In the genomic region with DNA sequence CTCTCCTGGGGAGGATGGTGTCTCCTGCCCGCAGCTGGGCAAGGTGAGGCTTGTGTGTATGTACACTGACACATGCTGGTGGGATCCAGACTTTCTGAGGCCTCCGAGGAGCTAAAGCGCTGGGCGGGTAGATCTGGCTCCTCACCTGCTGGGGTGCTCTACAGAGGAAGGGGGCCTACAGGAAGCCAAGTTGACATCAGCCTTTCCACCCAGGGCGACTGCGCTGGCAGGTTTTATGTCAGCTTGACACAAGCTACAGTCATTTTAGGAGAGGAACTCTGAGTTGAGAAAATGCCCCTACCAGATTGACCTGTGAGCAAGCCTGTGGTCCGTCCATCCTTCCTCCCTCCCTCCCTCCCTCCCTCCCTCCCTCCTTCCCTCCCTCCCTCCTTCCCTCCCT, we compare ENCODE assay signal across 33 mouse cellular contexts. TPM values are rescaled to one million over a fixed set of nuclear protein-coding genes. Genes with fewer than 3 reads are reported as not detected.
"Had no signal": no experiment of that assay in that cellular context is flagged by ENCODE, and none has a peak within 500 bp of the region (broad histone marks: within the 10 kb centered on the region; RNA-seq: fewer than 3 reads in every experiment).

No protein-coding gene starts in this region.

- ATAC-seq: hindbrain, postnatal 0 days; intestine, embryonic 16.5 days had no signal

- DNase-seq: gastrocnemius, postnatal 14 days; gastrocnemius, postnatal 36 days; heart, adult 11 months; heart, adult 2 months; heart, postnatal 14 days; heart, postnatal 36 days; kidney, adult 11 months; kidney, adult 2 months; kidney, adult 9 months; kidney, postnatal 14 days; kidney, postnatal 36 days; layer of hippocampus, adult 9-11 months; liver; liver, embryonic 13.5 days had no signal

RNA-seq across cellular contexts. Expression of a gene that starts 29.7 kb away (rescaled TPM):
- total RNA-seq: gastrocnemius, adult 18-20 months; gastrocnemius, adult 8-10 months; gastrocnemius, postnatal 14 days; gastrocnemius, postnatal 36 days; heart, adult 2 months; heart, postnatal 36 days; hematopoietic stem cell, adult 5-6 weeks had no signal
- polyA plus RNA-seq: heart, embryonic 11.5 days; heart, embryonic 15.5 days; heart, postnatal 0 days; liver, embryonic 11.5 days had no signal

RNA-seq across cellular contexts. Expression of a gene that starts 58.2 kb away (rescaled TPM):
- total RNA-seq: gastrocnemius, adult 18-20 months; gastrocnemius, adult 8-10 months; gastrocnemius, postnatal 14 days; gastrocnemius, postnatal 36 days; heart, adult 2 months; heart, postnatal 14 days; heart, postnatal 36 days; hematopoietic stem cell, adult 5-6 weeks; layer of hippocampus, adult 18-20 months; layer of hippocampus, postnatal 25 days; left cerebral cortex, adult 2 months; left cerebral cortex, postnatal 14 days; left cerebral cortex, postnatal 36 days had no signal
- polyA plus RNA-seq: heart, adult 2 months; heart, embryonic 11.5 days; heart, embryonic 13.5 days; heart, embryonic 15.5 days; heart, postnatal 0 days; hindbrain, embryonic 11.5 days; hindbrain, embryonic 13.5 days; limb, embryonic 10.5 days; limb, embryonic 12.5 days; liver, embryonic 11.5 days; liver, embryonic 13.5 days had no signal
